Mouse (Mus musculus) spleen, adult 18-20 months (tissue): ENCODE data around the gene Myh6.

Source experiments
- DNase-seq, 2 experiments: peaks; one replicate each; pipeline ENCODE4 v3.0.0; 2022; ENCODE audit warnings: mixed read lengths in 2 of 2

The Myh6 gene

GRCm38 (mm10) chr14:54929801-54930200, 36.9 kb downstream of the Myh6 start:
- no peak for DNase-seq

GRCm38 (mm10) chr14:54927296-54927695, 39.4 kb downstream of the Myh6 start:
- no peak for DNase-seq

- no peak for DNase-seq
Measured at GRCm38 (mm10) chr14:54926401-54927158, 40.1 kb downstream of the Myh6 start.

- no peak for DNase-seq
Measured at GRCm38 (mm10) chr14:54925349-54926342, 41.1 kb downstream of the Myh6 start, which contains the start of gene Efs. TSS of gene Efs (minus strand) at chr14:54926126.

DNA sequence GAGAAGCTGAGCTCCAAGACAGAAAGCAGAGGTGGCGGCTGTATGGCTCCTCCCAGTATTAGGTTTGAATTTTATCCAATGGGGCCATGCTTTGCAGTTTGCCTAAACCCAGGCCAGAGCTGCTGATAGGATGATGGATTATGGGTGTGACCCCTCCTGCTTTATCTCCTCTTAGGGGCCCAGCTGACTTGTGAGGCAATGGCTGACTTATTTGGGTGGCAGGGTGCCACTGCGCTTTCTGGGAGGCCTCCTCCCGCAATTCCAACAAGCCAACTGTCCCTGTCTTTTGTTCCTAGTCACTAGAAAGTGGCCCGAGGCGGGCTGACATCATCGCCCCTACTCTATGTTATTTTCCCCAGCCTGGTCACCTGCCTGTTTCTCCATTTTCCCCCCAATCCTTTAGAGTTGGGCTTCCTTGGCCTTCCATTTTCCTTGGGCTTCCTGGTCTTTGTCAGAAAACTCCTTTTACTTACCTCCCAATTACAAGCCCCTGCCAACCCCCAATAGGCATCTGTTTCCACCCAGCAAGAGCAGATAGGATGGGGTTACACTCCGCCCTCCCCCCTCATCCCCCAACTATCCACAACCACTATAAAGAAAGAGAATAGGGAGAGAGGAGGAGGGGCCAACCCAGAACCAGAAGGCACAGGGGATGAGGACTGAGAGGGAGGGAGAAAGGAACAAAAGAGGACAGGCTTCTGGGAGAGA, 41.9 kb downstream of the Myh6 start:
- no peak for DNase-seq

DNA sequence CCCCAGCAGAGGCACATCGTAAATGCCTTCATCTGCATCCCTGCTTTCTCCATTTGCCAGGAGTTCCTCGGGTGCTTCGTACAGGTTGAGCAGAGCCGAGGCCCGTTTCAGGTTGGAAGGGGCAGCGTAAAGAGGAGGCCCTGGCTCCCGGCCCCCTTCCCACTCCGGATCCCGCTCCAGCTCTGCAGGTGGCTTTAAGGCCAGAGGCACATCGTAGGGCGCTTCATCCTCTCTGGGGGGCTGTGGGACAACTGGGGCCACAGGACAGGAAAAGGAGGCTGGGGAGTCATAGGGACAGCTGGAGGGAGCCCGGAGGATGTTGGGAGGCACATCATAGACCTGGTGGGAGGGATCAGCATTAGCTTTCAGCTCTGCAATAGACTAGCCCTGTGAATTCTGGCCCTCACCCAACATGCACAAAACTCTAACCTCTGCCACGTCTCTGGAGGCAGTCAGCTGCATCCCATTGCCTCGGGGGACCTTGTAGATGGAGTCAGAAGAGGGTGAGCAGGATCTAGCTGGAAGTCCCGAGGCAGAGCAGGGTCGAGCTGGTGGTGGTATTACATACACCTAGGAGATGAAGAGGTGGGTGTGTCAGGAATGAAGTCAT, 46.5 kb downstream of the Myh6 start:
- no peak for DNase-seq

- no peak for DNase-seq
Measured at GRCm38 (mm10) chr14:54913343-54913742, 53.4 kb downstream of the Myh6 start.

- DNase-seq, result peak; percentile 35 to 53
Measured at GRCm38 (mm10) chr14:54912886-54913285, 53.8 kb downstream of the Myh6 start, which contains the start of gene Slc22a17. TSS of gene Slc22a17 (minus strand) at chr14:54913132.

DNA sequence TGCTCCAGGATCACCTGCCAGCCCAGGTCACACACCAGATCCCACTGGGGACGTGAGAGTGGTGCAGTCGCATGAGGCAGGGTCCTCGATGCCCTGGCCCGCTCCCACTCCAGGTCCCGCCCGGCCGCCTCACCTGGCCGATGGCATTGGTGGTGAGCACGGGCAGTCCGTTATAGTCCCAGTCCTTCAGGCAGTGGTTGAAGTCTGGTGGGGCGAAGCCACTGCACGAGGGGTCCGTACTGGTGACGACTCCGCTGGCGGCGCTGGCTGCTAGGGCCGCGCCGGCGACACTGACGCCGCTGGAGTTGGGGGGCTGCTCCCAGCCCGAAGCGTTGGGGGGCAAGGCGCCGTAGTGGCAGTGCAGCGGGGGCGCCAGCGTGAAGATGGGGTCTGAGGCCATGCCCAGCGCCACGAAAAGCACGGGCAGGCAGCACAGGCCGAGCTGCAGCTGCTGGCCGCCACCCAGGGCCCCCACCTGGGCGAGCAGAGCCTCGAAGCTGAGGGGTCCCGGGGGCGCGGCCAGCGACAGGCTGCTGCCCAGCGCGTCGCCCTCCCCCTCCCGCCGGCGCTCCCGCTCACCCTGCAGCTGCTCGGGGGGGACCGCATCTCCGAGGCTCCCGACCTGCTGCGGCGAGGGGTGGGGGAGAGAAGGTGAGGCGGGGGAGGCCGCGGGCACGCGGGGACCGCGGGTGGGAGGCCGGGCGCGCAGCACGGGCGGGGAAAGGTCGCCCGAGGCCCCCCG, 54.4 kb downstream of the Myh6 start:
- no peak for DNase-seq

DNA sequence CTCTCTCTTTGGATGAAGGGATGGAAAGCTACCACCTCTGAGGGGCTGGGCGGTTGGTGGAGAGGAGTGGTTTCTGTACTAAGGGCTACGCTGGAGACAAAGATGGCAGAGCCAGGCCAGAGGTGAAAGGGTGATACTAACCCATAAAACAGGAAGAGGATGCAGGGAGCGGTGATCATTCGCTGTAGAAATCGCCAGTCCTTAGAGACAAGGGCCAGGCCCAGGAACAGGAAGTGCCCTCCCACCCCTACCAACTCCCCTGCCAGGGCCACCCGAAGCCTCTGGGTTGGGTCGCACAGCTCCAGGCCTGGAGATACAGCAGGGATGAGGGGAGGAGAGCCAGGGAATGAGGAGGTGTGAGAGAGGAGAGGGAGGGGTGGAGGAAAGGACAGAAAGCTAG, 58.0 kb downstream of the Myh6 start:
- no peak for DNase-seq

DNA sequence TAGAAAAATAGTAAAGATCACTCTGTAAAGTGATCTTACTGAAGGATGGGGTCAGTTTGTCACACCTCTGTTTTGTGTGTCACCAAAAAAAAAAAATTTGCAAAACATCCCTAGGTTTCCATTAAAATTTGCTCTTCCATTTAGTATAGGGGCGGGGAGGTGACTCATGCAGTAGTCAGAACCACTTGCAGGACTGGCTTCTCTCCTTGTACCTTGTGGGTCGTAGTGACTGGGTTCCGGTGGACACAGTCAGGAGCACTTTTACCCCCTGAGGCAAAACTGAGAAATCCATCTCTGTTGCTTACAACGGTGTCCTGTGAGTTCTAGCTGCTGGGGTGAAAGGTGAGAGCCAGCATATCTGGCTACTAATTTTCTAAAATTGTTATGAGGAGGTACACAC, 63.1 kb downstream of the Myh6 start:
- no peak for DNase-seq

GRCm38 (mm10) chr14:54900383-54900782, 66.3 kb downstream of the Myh6 start:
- DNase-seq, result peak in 1 of 2 experiments; percentile 42

DNA sequence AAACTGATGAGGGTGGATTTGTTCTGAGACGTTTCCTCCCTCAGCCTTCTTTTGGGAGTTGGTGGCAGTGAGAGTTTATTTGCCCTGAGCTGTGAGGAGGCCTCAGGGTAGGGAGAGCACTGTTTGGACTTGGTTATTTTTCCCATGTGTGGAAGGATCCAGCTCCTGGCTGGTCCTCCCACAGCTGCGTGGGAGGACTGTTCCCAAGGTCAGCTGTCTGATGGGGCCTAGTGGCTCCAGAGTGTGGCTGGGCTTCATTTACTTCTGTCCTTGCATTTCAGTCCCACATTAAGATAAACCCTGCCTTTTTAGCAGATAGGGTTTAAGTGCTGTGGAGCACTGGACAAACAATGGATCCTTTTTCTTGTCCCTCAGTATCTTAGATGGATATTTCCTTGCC, 69.3 kb downstream of the Myh6 start:
- DNase-seq, result no peak

DNA sequence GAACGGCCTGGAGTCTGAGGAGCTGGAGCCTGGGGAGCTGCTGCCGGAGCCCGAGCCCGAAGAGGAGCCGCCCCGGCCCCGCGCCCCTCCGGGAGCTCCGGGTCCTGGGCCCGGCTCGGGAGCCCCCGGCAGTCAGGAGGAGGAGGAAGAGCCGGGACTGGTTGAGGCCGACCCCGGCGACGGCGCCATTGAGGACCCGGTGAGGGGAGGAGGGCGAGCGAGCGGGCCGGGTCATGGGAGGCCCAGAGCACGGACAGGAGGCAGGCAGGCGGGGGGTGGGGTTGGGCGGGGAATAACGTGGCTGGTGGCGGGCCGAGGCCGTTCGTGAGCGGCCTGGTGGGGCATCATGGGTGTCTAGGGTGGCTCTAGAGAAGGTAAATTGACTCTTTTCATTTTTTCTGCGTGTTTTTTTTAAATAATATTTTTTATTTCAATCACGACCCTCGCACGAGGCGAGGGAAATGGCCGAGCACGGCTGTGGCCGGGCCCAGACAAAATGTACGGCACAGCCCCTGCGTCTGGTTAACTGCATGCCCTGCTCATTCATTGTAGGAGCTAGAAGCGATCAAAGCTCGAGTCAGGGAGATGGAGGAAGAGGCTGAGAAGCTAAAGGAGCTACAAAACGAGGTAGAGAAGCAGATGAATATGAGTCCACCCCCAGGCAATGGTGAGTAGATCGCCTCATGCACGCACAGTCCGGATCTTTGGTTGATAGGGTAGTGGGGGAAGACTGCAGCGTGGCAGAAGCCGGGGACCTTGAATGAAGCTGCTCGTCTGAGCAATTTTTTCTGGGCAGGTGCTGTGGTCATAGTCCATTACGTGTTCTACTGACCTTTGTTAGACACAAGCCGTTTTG, 72.2 kb downstream of the Myh6 start:
- DNase-seq, result peak in 1 of 2 experiments; percentile 60

- peak; percentile 93 to 94 for DNase-seq
Measured at GRCm38 (mm10) chr14:54893651-54894181, 73.0 kb downstream of the Myh6 start.

DNA sequence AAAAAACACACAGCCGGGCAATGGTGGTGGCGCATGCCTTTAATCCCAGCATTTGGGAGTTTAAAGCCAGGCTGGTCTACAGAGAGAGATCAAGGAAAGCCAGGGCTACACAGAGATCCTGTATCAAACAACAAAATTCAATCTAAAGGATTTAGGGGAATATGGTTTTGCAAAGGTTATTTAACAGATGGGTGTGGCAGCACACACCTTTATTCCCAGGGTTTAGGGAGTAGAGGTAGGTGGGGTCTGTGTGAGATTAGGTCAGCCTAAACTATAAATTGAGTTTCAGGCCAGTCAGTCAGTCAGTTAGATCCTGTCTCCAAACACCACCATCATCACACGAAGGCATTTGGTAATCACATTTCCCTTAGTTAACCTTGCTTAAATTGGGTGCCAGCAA, 74.5 kb downstream of the Myh6 start, which contains the start of gene Pabpn1:
TSS of gene Pabpn1 (plus strand) at position 301 of the 400 bp plus-strand sequence.
- no peak for DNase-seq
